Mouse (Mus musculus) embryonic fibroblast, embryonic 13.5 days (primary cell): ENCODE measurements at regions not wholly inside any gene's neighbourhood (a gene's known extent, or its start where the extent isn't known, plus 50 kb on each side); places are given as distances from the start of the nearest gene placed in this dataset.

Experiments
- H3K27ac ChIP-seq: 2 replicates; pipeline ENCODE4 v1.5.1; 2012; ENCODE audit warnings: low read length, control low read depth, inconsistent platforms; ENCODE audit not compliant: insufficient read depth
- H3K4me1 ChIP-seq: 2 replicates; pipeline ENCODE4 v1.6.1; 2011; ENCODE audit warnings: low read length; ENCODE audit not compliant: control insufficient read depth, insufficient read depth
- H3K4me3 ChIP-seq: 2 replicates; pipeline ENCODE4 v1.5.1; 2011; ENCODE audit warnings: mild to moderate bottlenecking, control low read depth, low read length; ENCODE audit not compliant: insufficient read depth
- CTCF ChIP-seq: IDR thresholded peaks from 2 replicates; pipeline ENCODE4 v1.5.1; 2011; ENCODE audit warnings: mild to moderate bottlenecking, control low read depth, low read length, moderate library complexity, borderline replicate concordance; ENCODE audit not compliant: insufficient read depth
- POLR2A ChIP-seq: IDR thresholded peaks from 2 replicates; pipeline ENCODE4 v1.6.1; 2011; ENCODE audit warnings: low read depth, mild to moderate bottlenecking, control low read depth, low read length, moderate library complexity

DNA sequence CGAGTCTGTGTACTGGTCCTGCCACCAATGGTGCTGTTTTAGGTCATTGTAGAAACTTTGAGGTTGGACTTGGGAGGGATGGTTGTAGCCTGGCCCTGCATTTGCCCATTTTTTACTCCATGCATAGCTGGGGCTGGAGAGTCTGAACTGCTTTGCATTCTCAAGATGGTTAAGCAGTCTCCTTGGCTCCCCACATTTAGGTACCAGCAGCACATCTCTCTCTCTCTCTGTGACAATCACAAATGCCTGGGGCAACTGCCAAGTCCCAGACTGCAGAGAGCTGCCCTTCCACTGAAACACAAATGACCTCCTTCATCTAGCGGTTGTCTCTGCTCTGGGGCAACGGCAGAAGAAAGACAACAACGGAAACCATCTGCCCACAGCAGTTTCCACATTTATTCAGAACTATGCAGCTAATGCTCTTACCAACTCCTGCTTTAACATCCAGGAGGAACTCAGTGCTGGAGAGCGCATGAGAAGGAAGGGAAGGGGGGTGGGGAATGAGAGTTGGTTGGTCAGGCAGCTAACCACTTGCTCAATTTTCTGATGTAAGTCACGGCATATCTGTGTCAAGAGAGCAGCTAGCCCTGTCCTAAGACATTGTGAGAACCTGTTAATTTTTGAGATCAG lies 269.9 kb downstream of the Rnf144a start:
- Histone ChIP-seq H3K4me1 (no peaks in the 10 kb centered on the region), H3K4me3 (no peak overlapping the region), H3K27ac (no peak overlapping the region)
- no peak for TF ChIP-seq CTCF
- TF ChIP-seq POLR2A = no peak

DNA sequence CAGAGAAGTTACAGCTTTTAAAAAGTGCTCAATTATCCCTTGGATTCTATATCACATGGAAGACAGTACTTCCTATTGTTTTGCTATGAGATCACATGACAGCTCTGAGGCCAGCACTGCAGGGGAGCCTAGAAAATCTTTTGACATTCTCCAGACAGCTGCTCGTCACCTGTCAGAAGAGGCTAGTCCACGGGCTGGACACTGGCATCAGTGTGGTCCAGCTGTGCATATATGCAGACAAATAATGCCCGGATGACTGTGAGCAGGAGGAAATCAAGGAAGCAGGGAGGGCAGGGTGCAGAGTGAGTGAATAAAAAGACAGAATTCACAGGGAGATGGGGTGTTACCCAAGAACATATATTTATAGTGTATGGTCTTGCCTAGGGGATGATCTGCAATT lies 270.4 kb downstream of the Rnf144a start:
- Histone ChIP-seq H3K27ac (no peak overlapping the region), H3K4me1 (no peaks in the 10 kb centered on the region), H3K4me3 (no peak overlapping the region)
- TF ChIP-seq CTCF = no peak
- no peak for TF ChIP-seq POLR2A

DNA sequence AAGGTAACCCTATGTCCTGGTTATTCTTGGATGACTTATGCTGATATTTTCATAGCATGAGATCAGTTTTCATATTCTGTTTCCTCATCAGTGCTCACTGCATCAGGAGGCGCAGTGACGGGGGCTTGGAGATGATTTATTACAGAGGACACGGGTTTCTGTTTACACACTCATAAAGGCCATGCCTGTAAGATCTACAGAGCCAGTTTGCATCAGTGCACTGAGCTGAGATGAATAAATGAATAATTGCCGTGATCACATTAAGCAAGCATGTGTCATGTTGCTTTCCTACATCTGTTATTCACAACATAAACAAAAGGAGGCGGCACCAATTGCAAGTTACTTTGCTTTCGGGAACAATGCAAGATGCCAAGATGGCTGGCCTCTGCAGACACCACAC lies 271.6 kb downstream of the Rnf144a start:
- H3K4me1 ChIP-seq = no peaks in the 10 kb centered on the region
- no peak overlapping the region for H3K27ac ChIP-seq
- no peak overlapping the region for H3K4me3 ChIP-seq
- TF ChIP-seq POLR2A (no peak), CTCF (no peak)

DNA sequence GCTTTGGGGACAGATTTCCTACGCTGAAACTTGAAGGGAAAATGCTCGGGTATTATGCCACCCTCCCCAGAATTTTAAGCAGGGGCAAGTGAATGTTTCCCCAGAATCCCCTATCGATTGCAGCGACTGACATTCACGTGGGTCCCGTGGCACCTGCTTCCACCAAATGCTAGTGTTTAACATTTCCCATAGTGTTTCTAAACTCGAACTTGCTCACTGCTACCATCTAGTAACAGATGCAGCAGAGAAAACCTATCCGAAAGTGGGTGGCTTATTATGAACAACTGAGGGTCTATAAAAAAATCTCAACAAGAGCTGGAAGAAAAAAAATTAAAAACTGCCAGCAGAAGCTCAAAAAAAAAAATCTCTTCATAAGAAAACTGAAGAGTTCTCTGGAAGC lies 284.2 kb downstream of the Rnf144a start:
- no peak overlapping the region for H3K27ac ChIP-seq
- no peaks in the 10 kb centered on the region; the same call in 1 of the 2 replicates for H3K4me1 ChIP-seq
- no peak overlapping the region for H3K4me3 ChIP-seq
- TF ChIP-seq POLR2A (no peak), CTCF (no peak)

DNA sequence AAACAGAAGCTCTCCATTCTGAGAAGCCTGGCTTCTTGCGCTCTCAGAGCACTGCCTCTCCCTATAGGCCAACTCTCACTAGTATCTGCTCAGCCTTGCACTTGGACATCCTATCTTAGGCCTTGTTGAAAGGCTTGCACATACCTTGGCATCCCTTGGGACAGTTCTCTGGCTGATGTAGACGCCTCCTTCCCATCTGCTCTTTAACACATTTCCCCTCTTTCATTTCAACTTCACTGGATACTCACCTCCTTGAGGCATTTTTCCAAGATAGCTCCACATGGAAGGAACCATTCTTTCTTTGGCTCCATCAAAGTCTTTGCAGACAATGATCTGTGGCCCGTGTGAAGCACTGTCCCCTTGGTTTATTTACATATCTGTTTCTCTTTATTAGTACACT lies 285.0 kb downstream of the Rnf144a start:
- TF ChIP-seq CTCF (no peak), POLR2A (no peak)
- Histone ChIP-seq H3K4me3 (no peak overlapping the region), H3K27ac (no peak overlapping the region), H3K4me1 (no peaks in the 10 kb centered on the region; the same call in 1 of the 2 replicates)

DNA sequence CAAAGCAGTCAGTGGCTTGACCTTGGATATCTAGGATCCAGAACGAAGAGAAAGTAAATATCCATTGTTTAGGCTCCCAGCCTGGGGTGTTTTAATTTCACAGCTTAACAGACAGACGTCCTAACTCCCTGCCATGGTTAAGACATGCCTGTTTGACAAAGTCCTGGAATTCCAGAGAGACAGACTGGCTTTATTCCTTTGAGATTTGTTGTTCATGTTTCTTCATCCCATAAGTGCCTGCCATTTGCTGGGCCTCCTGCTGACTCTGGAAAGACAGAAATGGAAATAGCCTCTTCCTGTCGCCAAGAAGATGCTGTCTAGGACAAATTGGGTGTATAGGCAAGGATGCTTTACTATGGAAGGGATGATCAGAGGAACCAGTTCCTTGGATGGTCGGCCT lies 285.5 kb downstream of the Rnf144a start:
- H3K27ac ChIP-seq = no peak overlapping the region
- H3K4me3 ChIP-seq = no peak overlapping the region
- TF ChIP-seq POLR2A (no peak), CTCF (no peak)
- no peaks in the 10 kb centered on the region; the same call in 1 of the 2 replicates for H3K4me1 ChIP-seq

DNA sequence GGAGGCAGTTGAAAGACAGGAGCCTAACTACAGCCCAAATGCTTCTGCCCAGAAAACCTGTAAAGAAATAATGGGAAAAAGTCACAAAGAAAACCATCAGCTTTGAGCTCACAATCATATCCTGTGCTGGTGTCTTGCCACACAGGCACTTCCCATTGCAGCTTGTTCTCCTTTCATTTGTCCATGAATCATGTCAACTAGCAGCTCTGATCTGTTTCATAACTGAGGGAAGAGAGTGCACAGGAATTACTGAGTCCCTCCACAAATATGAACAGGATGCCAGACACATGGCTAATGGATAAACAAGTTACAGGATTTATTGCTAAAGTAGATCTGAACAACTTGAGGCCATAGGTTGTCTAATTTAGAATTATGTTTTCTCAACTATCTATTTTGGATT lies 286.2 kb downstream of the Rnf144a start:
- Histone ChIP-seq H3K4me1 (no peaks in the 10 kb centered on the region; the same call in 1 of the 2 replicates), H3K27ac (no peak overlapping the region), H3K4me3 (no peak overlapping the region)
- no peak for TF ChIP-seq CTCF

DNA sequence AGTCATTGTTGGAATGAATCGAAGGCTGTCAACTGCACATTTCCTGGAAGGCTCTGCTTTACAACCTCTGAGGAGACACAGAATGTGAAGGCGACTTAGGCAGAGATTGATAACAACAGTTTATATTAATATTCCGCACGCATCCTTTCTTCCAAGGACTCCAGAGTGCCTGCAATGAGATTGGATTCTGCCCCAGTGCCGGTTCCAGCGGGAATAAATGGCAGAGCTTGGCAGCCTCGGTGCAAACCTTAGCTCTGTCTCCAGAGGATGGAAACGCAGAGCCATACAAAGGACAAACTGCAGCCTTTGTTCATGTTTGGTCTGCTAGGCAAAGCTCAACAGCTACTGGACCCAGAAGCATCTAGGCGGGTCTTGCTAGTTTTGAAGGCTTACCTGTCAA lies 288.8 kb downstream of the Rnf144a start:
- TF ChIP-seq POLR2A = no peak
- TF ChIP-seq CTCF = no peak
- Histone ChIP-seq H3K4me1 (no peaks in the 10 kb centered on the region; the same call in 1 of the 2 replicates), H3K4me3 (no peak overlapping the region), H3K27ac (no peak overlapping the region)

DNA sequence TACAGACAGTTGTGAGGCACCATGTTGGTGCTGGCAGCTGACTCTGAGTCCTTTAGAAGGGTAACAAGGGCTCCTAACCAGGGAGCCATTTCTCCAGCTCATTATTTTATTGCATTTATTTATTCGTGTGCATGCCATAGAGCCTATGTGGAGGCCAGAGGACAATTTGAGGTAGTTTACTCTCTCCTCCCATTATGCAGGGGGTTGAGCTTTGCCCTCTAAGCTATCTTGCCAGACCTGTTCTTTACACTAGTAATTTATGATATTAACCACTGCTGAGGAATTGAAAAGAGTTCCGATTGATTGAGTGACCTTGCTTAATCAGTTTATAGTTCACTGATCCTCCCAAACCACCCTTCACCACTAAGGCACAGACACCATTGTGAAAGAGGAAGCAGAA lies 290.8 kb downstream of the Rnf144a start:
- TF ChIP-seq POLR2A (no peak), CTCF (no peak)
- no peak overlapping the region for H3K27ac ChIP-seq
- H3K4me1 ChIP-seq = no peaks in the 10 kb centered on the region; the same call in 1 of the 2 replicates
- no peak overlapping the region for H3K4me3 ChIP-seq

DNA sequence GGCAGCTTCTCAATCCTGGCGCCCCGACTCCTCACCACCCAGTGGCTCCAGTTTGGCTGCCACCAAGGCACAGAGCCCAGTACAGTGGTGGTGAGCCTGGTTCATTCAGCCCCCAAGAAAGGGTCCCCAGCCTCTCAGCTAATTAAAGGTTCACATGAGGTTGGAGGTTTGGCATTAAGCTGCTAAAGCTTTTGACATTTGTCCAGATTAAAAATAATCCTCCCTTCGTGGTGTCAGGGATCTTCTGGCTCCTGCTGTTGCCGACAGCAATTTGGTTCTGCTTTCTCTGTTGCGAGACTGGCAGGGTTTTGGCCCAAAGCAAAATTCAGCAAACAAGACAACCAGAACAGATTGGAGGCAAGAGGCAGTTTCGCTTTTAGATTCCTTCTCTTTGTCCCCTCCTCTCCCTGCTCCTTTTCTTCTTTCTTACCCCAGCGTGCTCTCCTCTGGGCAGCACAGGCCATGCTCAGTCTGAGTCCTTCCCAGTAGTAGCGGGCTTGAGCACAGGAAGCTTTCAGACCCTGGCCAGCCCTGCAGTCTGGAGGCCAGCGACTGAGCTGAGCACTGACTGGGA lies 299.6 kb downstream of the Rnf144a start:
- no peak overlapping the region for H3K27ac ChIP-seq
- TF ChIP-seq CTCF (no peak), POLR2A (no peak)
- no peaks in the 10 kb centered on the region for H3K4me1 ChIP-seq
- H3K4me3 ChIP-seq = no peak overlapping the region
